Mouse (Mus musculus) embryonic facial prominence, embryonic 15.5 days (tissue): ENCODE data around the gene Atg4c. TPM values are rescaled to one million over a fixed set of nuclear protein-coding genes. Genes with fewer than 3 reads are reported as not detected.

Experiments
- ATAC-seq: fragments of 200-750 bp; cut with Nextera tagmentation; 2 replicates; pipeline ENCODE4 v1.8.0; 2017; ENCODE audit warnings: low read depth, moderate TSS enrichment; ENCODE audit not compliant: insufficient number of reproducible peaks, low FRiP score, low TSS enrichment
- H3K27ac ChIP-seq: fragments of 300-500 bp; sonication (generic); replicated peaks from 2 replicates; pipeline ENCODE4 v1.5.1; 2015; ENCODE audit warnings: mild to moderate bottlenecking, inconsistent platforms
- H3K27me3 ChIP-seq: fragments of 300-500 bp; sonication (generic); 2 replicates; pipeline ENCODE4 v1.6.1; 2015; ENCODE audit warnings: inconsistent platforms
- H3K36me3 ChIP-seq: fragments of 300-500 bp; sonication (generic); 2 replicates; pipeline ENCODE4 v1.6.1; 2015; ENCODE audit warnings: mild to moderate bottlenecking, inconsistent platforms
- H3K4me1 ChIP-seq: fragments of 300-500 bp; sonication (generic); 2 replicates; pipeline ENCODE4 v1.6.1; 2015; ENCODE audit warnings: inconsistent platforms
- H3K4me2 ChIP-seq: fragments of 300-500 bp; sonication (generic); replicated peaks from 2 replicates; pipeline ENCODE4 v1.6.1; 2015; ENCODE audit warnings: mild to moderate bottlenecking, inconsistent platforms
- H3K4me3 ChIP-seq: fragments of 300-500 bp; sonication (generic); replicated peaks from 2 replicates; pipeline ENCODE4 v1.5.1; 2015; ENCODE audit warnings: mild to moderate bottlenecking, inconsistent platforms
- H3K9ac ChIP-seq: fragments of 300-500 bp; sonication (generic); 2 replicates; pipeline ENCODE4 v1.6.1; 2015; ENCODE audit warnings: inconsistent platforms
- H3K9me3 ChIP-seq: fragments of 300-500 bp; sonication (generic); replicated peaks from 2 replicates; pipeline ENCODE4 v1.6.1; 2016; ENCODE audit warnings: inconsistent platforms
- WGBS: fragments of 180-500 bp; shearing (Covaris S2); methylation state at CpG from one replicate; pipeline ENCODE4 v1.1.7; 2015; 5-methylcytosine and 5-hydroxymethylcytosine counted together
- polyA plus RNA-seq: library from polyadenylated mRNA; unstranded; fragments of >200 nt; fragmentation: Nextera tagmentation; extraction: Ambion mirVana; gene quantifications from 2 replicates; pipeline ENCODE4 v1.2.1, GENCODE M21; 2015

Gene Atg4c
- polyA plus RNA-seq: 15.3 and 15.7 TPM in 2 replicates

- Histone ChIP-seq H3K4me2 (peak within 1 kb of the TSS; percentile 61), H3K27ac (peak within 1 kb of the TSS; percentile 95), H3K36me3 (no peaks in the 10 kb centered on the region), H3K9ac (peak within 1 kb of the TSS; percentile 58), H3K27me3 (no peaks in the 10 kb centered on the region), H3K4me3 (peak within 1 kb of the TSS; percentile 78), H3K4me1 (peaks cover 7% of the 10 kb centered on the region; the same call in 1 of the 2 replicates), H3K9me3 (no peaks in the 10 kb centered on the region)
- ATAC-seq: peak; percentile 94
- under 1% methylated on average over 50 of the region's 50 CpGs for WGBS
These were observed at the start of gene Atg4c for GRCm38 (mm10) chr4:99193810-99194582. TSS of gene Atg4c (plus strand) at chr4:99193934.

GRCm38 (mm10) chr4:99151434-99151833 is 42.3 kb upstream of the Atg4c start:
- Histone ChIP-seq H3K4me3 (no peak overlapping the region), H3K4me1 (no peaks in the 10 kb centered on the region), H3K9ac (no peak overlapping the region), H3K36me3 (no peaks in the 10 kb centered on the region), H3K9me3 (no peaks in the 10 kb centered on the region), H3K4me2 (no peak overlapping the region), H3K27ac (no peak overlapping the region), H3K27me3 (no peaks in the 10 kb centered on the region)
- WGBS: 86% methylated on average over 4 of the region's 4 CpGs
- no peak for ATAC-seq

- Histone ChIP-seq H3K9me3 (no peaks in the 10 kb centered on the region), H3K9ac (no peak overlapping the region), H3K4me2 (no peak overlapping the region), H3K36me3 (no peaks in the 10 kb centered on the region), H3K27ac (no peak overlapping the region), H3K4me1 (no peaks in the 10 kb centered on the region), H3K27me3 (no peaks in the 10 kb centered on the region), H3K4me3 (no peak overlapping the region)
- ATAC-seq: peak; percentile 57; the same call in 1 of the 2 replicates
- 33% methylated on average over 4 of the region's 4 CpGs for WGBS
These were observed 41.7 kb upstream of the Atg4c start for GRCm38 (mm10) chr4:99151885-99152558.

- peaks cover 4% of the 10 kb centered on the region; the same call in 1 of the 2 replicates for H3K4me1 ChIP-seq
- no peak overlapping the region for H3K4me3 ChIP-seq
- no peaks in the 10 kb centered on the region for H3K9me3 ChIP-seq
- H3K27ac ChIP-seq: no peak overlapping the region
- H3K27me3 ChIP-seq: no peaks in the 10 kb centered on the region
- H3K9ac ChIP-seq: no peak overlapping the region
- no peak for ATAC-seq
- H3K36me3 ChIP-seq: no peaks in the 10 kb centered on the region
- no peak overlapping the region for H3K4me2 ChIP-seq
- 66% methylated on average over 11 of the region's 11 CpGs for WGBS
These were observed 37.0 kb upstream of the Atg4c start for GRCm38 (mm10) chr4:99156641-99157307.

GRCm38 (mm10) chr4:99158495-99158894 is 35.2 kb upstream of the Atg4c start:
- Histone ChIP-seq H3K4me2 (no peak overlapping the region), H3K27ac (no peak overlapping the region), H3K9me3 (no peaks in the 10 kb centered on the region), H3K9ac (no peak overlapping the region), H3K36me3 (no peaks in the 10 kb centered on the region), H3K4me3 (no peak overlapping the region), H3K4me1 (peaks cover 15% of the 10 kb centered on the region), H3K27me3 (no peaks in the 10 kb centered on the region)
- ATAC-seq: no peak
- 72% methylated on average over 5 of the region's 5 CpGs for WGBS

GRCm38 (mm10) chr4:99160414-99160813 is 33.3 kb upstream of the Atg4c start:
- no peaks in the 10 kb centered on the region for H3K36me3 ChIP-seq
- ATAC-seq: no peak
- peaks cover 21% of the 10 kb centered on the region for H3K4me1 ChIP-seq
- no peak overlapping the region for H3K4me3 ChIP-seq
- H3K27ac ChIP-seq: no peak overlapping the region
- H3K4me2 ChIP-seq: no peak overlapping the region
- 24% methylated on average over 3 of the region's 3 CpGs for WGBS
- no peaks in the 10 kb centered on the region for H3K9me3 ChIP-seq
- no peak overlapping the region for H3K9ac ChIP-seq
- H3K27me3 ChIP-seq: no peaks in the 10 kb centered on the region

GRCm38 (mm10) chr4:99160899-99161298 is 32.8 kb upstream of the Atg4c start:
- no peaks in the 10 kb centered on the region for H3K36me3 ChIP-seq
- no peak overlapping the region for H3K4me3 ChIP-seq
- H3K4me1 ChIP-seq: peaks cover 21% of the 10 kb centered on the region
- 35% methylated on average over 5 of the region's 5 CpGs for WGBS
- no peak overlapping the region for H3K4me2 ChIP-seq
- H3K27me3 ChIP-seq: no peaks in the 10 kb centered on the region
- no peaks in the 10 kb centered on the region for H3K9me3 ChIP-seq
- H3K9ac ChIP-seq: no peak overlapping the region
- peak overlapping the region; percentile 65; the same call in 1 of the 2 replicates for H3K27ac ChIP-seq
- ATAC-seq: no peak

- H3K9ac ChIP-seq: no peak overlapping the region
- H3K4me1 ChIP-seq: peaks cover 21% of the 10 kb centered on the region
- no peak overlapping the region for H3K4me2 ChIP-seq
- ATAC-seq: no peak
- peak overlapping the region; percentile 65; the same call in 1 of the 2 replicates for H3K27ac ChIP-seq
- no peaks in the 10 kb centered on the region for H3K9me3 ChIP-seq
- no peaks in the 10 kb centered on the region for H3K36me3 ChIP-seq
- no peaks in the 10 kb centered on the region for H3K27me3 ChIP-seq
- 21% methylated on average over 6 of the region's 6 CpGs for WGBS
- no peak overlapping the region for H3K4me3 ChIP-seq
These were observed 32.2 kb upstream of the Atg4c start for GRCm38 (mm10) chr4:99161457-99161971.

- H3K4me2 ChIP-seq: 0 out of 2 replicates have a peak overlapping the region, but pooled peaks have one; percentile 15
These were observed 30.7 kb upstream of the Atg4c start for GRCm38 (mm10) chr4:99163001-99163400.

GRCm38 (mm10) chr4:99163547-99163946 is 30.2 kb upstream of the Atg4c start:
- Histone ChIP-seq H3K4me1 (peaks cover 21% of the 10 kb centered on the region), H3K27me3 (no peaks in the 10 kb centered on the region), H3K36me3 (no peaks in the 10 kb centered on the region), H3K9me3 (no peaks in the 10 kb centered on the region), H3K9ac (no peak overlapping the region), H3K27ac (no peak overlapping the region), H3K4me3 (no peak overlapping the region), H3K4me2 (no peak overlapping the region)
- 24% methylated on average over 4 of the region's 4 CpGs for WGBS
- ATAC-seq: no peak; the same call in 1 of the 2 replicates

More at GRCm38 (mm10) chr4:99163001-99163400, 30.7 kb upstream of the Atg4c start:
- WGBS: 45% methylated on average over 9 of the region's 9 CpGs
- no peak overlapping the region for H3K27ac ChIP-seq
- H3K27me3 ChIP-seq: no peaks in the 10 kb centered on the region
- H3K36me3 ChIP-seq: no peaks in the 10 kb centered on the region
- no peak overlapping the region for H3K9ac ChIP-seq
- no peak overlapping the region for H3K4me3 ChIP-seq
- H3K9me3 ChIP-seq: no peaks in the 10 kb centered on the region
- ATAC-seq: no peak
- H3K4me1 ChIP-seq: peaks cover 21% of the 10 kb centered on the region

GRCm38 (mm10) chr4:99168869-99169268 is 24.9 kb upstream of the Atg4c start:
- 88% methylated on average over 5 of the region's 5 CpGs for WGBS
- peaks cover 3% of the 10 kb centered on the region; the same call in 1 of the 2 replicates for H3K4me1 ChIP-seq
- H3K4me2 ChIP-seq: no peak overlapping the region
- no peaks in the 10 kb centered on the region for H3K27me3 ChIP-seq
- H3K9me3 ChIP-seq: no peaks in the 10 kb centered on the region
- no peak for ATAC-seq
- no peaks in the 10 kb centered on the region for H3K36me3 ChIP-seq
- no peak overlapping the region for H3K9ac ChIP-seq
- H3K27ac ChIP-seq: no peak overlapping the region
- no peak overlapping the region for H3K4me3 ChIP-seq
